Mouse (Mus musculus): ENCODE data around the gene Mtmr1.

Gene Mtmr1

DNA sequence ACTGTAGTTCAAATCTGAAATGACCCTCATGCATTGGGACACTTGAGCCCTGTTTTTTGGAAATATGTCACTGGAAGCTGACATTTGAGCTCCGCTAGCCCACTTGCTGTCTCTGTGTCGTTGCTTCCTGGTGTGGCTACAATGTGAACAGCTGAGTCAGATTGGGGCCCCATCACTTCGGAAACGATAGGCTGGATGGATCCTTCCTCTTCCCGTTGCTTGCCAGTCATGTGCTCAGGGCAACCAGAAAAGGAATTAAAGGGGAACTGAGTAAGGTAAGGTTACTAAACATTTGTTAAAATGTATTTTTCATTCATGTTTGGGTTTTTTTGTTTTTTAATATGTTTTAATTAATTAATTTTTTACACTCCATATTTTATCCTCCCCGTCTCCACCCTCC lies 74.9 kb downstream of the Mtmr1 start:
- intact Hi-C loops (cut with DNase I) = no loop called here

DNA sequence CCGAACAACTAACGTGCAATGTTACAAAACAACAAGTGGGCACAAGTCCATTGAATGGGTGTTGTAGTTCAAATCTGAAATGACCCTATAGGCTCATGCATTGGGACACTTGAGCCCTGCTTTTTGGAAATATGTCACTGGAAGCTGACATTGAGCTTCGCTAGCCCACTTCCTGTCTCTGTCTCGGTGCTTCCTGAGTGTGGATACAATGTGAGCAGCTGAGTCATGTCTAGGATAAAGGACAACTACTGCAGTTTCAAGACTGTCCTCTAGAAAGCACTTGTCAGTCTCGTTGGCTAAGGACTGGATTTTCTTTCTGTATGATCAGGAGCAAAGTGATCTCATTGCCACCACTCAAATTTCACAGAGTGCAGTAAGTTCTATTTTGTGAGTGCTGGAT lies 78.4 kb downstream of the Mtmr1 start:
- intact Hi-C loops (cut with DNase I) = no loop called here

DNA sequence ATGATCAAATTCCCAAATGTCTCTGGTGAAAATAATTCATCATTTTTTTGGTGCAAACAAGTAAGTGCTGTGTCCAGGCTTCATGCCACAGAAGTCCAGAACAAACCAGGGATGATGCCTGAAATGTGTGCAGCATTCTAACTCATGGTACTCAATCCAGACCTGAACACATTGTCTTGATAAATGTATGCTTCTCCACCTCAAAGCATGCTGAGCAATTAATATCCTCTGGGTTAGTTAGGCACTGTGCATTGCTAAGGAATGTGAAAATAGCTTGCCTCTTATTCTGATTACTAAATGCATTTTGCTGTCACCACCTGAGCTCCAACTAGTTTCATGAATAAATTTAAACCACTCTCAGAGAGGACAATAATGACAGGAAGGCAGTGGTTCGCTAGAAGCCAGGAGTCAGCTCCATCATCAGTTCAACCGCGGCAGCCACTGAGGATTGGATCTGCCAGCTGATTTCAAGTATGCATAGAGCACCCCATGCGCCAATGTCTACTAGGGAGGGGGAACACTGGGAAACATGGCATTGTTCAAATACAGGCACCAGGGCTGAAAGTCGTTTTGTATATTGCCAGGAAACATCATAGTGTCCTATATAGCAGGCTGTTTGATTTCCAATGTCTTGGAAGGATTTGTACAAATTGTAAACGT lies 91.6 kb downstream of the Mtmr1 start:
- intact Hi-C loops (cut with DNase I) = no loop called here

DNA sequence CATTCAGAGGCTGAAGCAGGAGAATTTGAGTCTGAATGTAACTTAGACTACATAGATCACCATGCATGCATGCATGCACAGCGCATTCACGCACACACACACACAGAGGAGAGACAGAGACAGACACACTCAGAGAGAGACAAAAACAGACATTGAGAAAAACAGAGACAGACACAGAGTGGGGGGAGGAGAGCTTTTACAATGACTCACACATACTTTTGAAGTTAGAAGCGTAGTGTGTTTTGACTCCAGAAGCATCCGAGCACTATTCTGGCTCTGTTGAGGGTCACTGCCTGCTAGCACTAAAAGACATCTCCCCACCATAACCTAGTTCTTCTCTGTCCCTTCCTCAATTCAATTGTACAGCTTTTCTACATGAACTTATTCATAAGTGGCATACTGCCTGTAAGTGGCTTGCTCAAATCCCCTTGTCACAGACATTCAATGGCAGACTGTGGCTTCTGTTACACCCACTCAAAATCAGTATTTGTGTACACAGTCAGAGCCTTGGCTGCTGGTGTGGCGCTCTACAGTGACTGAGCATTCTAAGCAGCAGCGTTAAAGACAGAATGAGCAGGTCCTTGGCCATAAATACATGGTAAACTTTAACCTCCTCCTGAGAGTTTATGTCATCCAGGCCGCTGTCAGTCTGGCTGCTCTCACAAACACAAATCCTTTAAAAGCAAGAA lies 99.7 kb downstream of the Mtmr1 start:
- intact Hi-C loops (cut with DNase I) = no loop called here

DNA sequence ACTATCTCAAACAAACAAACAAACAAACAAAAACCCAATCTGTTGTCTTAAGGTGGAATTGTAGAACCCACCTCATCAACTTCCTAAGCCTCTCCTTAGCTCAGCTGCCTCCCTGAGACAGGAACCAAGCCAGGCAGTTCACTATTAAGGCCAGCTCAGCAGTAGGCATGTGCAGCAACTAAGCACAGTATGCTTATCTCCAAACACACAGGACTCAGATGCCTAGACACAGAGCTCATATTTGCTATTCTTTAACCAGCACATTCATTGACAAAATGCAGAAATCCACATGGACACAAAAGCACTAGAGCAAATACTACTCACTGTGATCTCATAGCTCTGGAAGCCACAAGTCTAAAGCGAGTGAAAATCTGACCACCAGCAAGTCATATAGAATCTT lies 100.9 kb downstream of the Mtmr1 start:
- intact Hi-C loops (cut with DNase I) = no loop called here

DNA sequence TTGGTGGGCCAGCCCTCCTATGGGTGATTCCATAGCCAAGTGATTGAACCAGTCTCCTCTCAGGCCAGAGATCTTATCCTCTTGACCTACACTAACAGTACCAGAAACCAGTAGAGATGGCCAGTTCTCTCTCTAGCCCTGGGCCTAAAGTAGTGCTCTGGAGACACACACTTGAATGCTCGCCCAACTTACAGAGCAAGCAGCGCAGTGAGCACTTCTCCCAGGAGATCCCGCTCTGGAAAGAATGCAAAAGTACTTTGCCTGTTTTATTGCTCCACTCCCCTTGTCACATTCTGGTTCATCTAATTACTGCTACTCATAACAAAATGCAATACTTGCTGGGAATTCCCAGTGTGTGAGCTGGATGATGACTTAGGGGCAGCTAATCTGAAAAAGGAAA lies 102.9 kb downstream of the Mtmr1 start:
- intact Hi-C loops (cut with DNase I) = no loop called here
